11 mouse cellular contexts compared by ENCODE assay signal in genomic region chr10:80396822-80397523, GRCm38 (mm10). TPM values are rescaled to one million over a fixed set of nuclear protein-coding genes. Genes with fewer than 3 reads are reported as not detected.
DNase-seq lines count a peak whose midpoint lies in the region; ATAC-seq and TF ChIP-seq lines count a peak whose summit lies in the region.
"Had no signal": no experiment of that assay in that cellular context is flagged by ENCODE, and none has a peak within 500 bp of the region (broad histone marks: within the 10 kb centered on the region; RNA-seq: fewer than 3 reads in every experiment).

No protein-coding gene starts in this region.

- ATAC-seq in heart, embryonic 13.5 days (ENCODE audit: extremely low read depth, insufficient number of reproducible peaks, low FRiP score, low TSS enrichment), result no peak
- no peak for ATAC-seq in hindbrain, embryonic 14.5 days (ENCODE audit: low FRiP score)
- ATAC-seq in midbrain, embryonic 13.5 days, result no peak

- H3K4me2 ChIP-seq in heart, embryonic 13.5 days, result peak overlapping the region; percentile 93
- peak overlapping the region; percentile 63 for H3K4me2 ChIP-seq in hindbrain, embryonic 14.5 days (replicated peaks)
- peak overlapping the region; percentile 89 for H3K4me2 ChIP-seq in midbrain, embryonic 13.5 days (replicated peaks)

- peaks cover 30% of the 10 kb centered on the region for H3K79me2 ChIP-seq in MEL (ENCODE audit: control insufficient read depth, insufficient read depth, low read length, poor library complexity)

- TF ChIP-seq POLR2A in MEL (IDR thresholded peaks at IDR 0.05; ENCODE audit: control insufficient read depth in 1 of 2, insufficient read depth in 1 of 2, low read depth in 1 of 2, low read length in 2 of 2, poor library complexity in 1 of 2), result no peak

- whole genome bisulfite sequencing in heart, embryonic 13.5 days, result 87% methylated on average over 11 of the region's 11 CpGs
- 89% methylated on average over 11 of the region's 11 CpGs for WGBS in hindbrain, embryonic 14.5 days
- WGBS in midbrain, embryonic 13.5 days, result 91% methylated on average over 11 of the region's 11 CpGs

- peak overlapping the region; percentile 68 for H3K4me3 ChIP-seq in heart, embryonic 13.5 days
- H3K4me3 ChIP-seq in MEL (ENCODE audit: control insufficient read depth in 1 of 2, insufficient read depth in 1 of 2, low read depth in 2 of 2, low read length in 2 of 2), result peak overlapping the region in 1 of 2 experiments; percentile 58; a peak in 2 of 4 replicates
- H3K4me3 ChIP-seq in hindbrain, embryonic 14.5 days (replicated peaks; ENCODE audit: low read length), result peak overlapping the region; percentile 80
- peak overlapping the region; percentile 64 for H3K4me3 ChIP-seq in midbrain, embryonic 13.5 days (replicated peaks)

- no peaks in the 10 kb centered on the region for H3K9me3 ChIP-seq in heart, embryonic 13.5 days
- no peaks in the 10 kb centered on the region for H3K9me3 ChIP-seq in MEL (replicated peaks; ENCODE audit: insufficient read depth, low read length)
- H3K9me3 ChIP-seq in hindbrain, embryonic 14.5 days (ENCODE audit: control insufficient read depth, low read length), result no peaks in the 10 kb centered on the region
- H3K9me3 ChIP-seq in midbrain, embryonic 13.5 days, result no peaks in the 10 kb centered on the region

- TF ChIP-seq RAD21 in MEL (IDR thresholded peaks at IDR 0.05; ENCODE audit: low read depth, low read length), result no peak

- TF ChIP-seq CTCF in MEL (IDR thresholded peaks at IDR 0.05 in 2 of 3, conservative IDR thresholded peaks at IDR 0.05 in 1 of 3; ENCODE audit: control insufficient read depth in 1 of 3, insufficient read depth in 1 of 3, low read depth in 2 of 3, low read length in 3 of 3, poor library complexity in 1 of 3, severe bottlenecking in 1 of 3), result no peak

- peaks cover 66% of the 10 kb centered on the region for H3K36me3 ChIP-seq in heart, embryonic 13.5 days
- H3K36me3 ChIP-seq in MEL (ENCODE audit: control insufficient read depth in 1 of 2, insufficient read depth in 2 of 2, low read length in 2 of 2), result peaks cover 9 to 21% of the 10 kb centered on the region in 2 experiments
- peaks cover 58% of the 10 kb centered on the region for H3K36me3 ChIP-seq in hindbrain, embryonic 14.5 days (replicated peaks; ENCODE audit: control insufficient read depth, insufficient read depth)
- peaks cover 51% of the 10 kb centered on the region for H3K36me3 ChIP-seq in midbrain, embryonic 13.5 days

- no peaks in the 10 kb centered on the region for H3K27me3 ChIP-seq in heart, embryonic 13.5 days (replicated peaks)
- H3K27me3 ChIP-seq in MEL (ENCODE audit: control insufficient read depth in 1 of 2, insufficient read depth in 2 of 2, low read length in 2 of 2), result no peaks in the 10 kb centered on the region
- no peaks in the 10 kb centered on the region for H3K27me3 ChIP-seq in hindbrain, embryonic 14.5 days (ENCODE audit: control insufficient read depth, insufficient read depth, low read length)
- H3K27me3 ChIP-seq in midbrain, embryonic 13.5 days, result no peaks in the 10 kb centered on the region

- peaks cover 33% of the 10 kb centered on the region for H3K4me1 ChIP-seq in heart, embryonic 13.5 days
- peaks cover 0 to 26% of the 10 kb centered on the region in 2 experiments; a peak in 3 of 4 replicates for H3K4me1 ChIP-seq in MEL (ENCODE audit: control insufficient read depth in 1 of 2, insufficient read depth in 2 of 2, low read length in 2 of 2)
- H3K4me1 ChIP-seq in hindbrain, embryonic 14.5 days (replicated peaks; ENCODE audit: control insufficient read depth, insufficient read depth, low read length), result peaks cover 24% of the 10 kb centered on the region
- peaks cover 41% of the 10 kb centered on the region for H3K4me1 ChIP-seq in midbrain, embryonic 13.5 days (replicated peaks)

- DNase-seq in heart, adult 18-20 months, result no peak
- no peak for DNase-seq in MEL (ENCODE audit: low read depth, low spot score)
- DNase-seq in hindbrain, embryonic 14.5 days (ENCODE audit: low spot score), result no peak
- no peak for DNase-seq in ovary, adult 18-20 months (ENCODE audit: low spot score)
- no peak for DNase-seq in cerebellum, postnatal 36 days
- no peak for DNase-seq in thymus, adult 18-20 months
- DNase-seq: cerebellum, adult 8-10 months; kidney, postnatal 36 days had no signal

- H3K9ac ChIP-seq in heart, embryonic 13.5 days, result peak overlapping the region; percentile 91
- peak overlapping the region; percentile 97 for H3K9ac ChIP-seq in MEL (ENCODE audit: control insufficient read depth, low read depth, low read length, poor library complexity, severe bottlenecking)
- H3K9ac ChIP-seq in hindbrain, embryonic 14.5 days, result peak overlapping the region; percentile 91
- H3K9ac ChIP-seq in midbrain, embryonic 13.5 days (replicated peaks), result peak overlapping the region; percentile 95

- no peak for TF ChIP-seq EP300 in MEL (IDR thresholded peaks at IDR 0.05; ENCODE audit: low read depth in 1 of 2, low read length in 2 of 2)

- H3K27ac ChIP-seq in heart, embryonic 13.5 days (replicated peaks), result peak overlapping the region; percentile 98
- H3K27ac ChIP-seq in MEL (ENCODE audit: control insufficient read depth, low read depth, low read length), result no peak overlapping the region
- no peak overlapping the region for H3K27ac ChIP-seq in hindbrain, embryonic 14.5 days
- peak overlapping the region; percentile 99 for H3K27ac ChIP-seq in midbrain, embryonic 13.5 days

TF ChIP-seq in MEL, 35 proteins besides CTCF, POLR2A, EP300 and RAD21 (continues in another document):
- TF ChIP-seq RCOR1 (IDR thresholded peaks at IDR 0.05; ENCODE audit: low read depth, low read length) (no peak), JUND (IDR thresholded peaks at IDR 0.05; ENCODE audit: low read depth, low read length) (no peak), ZKSCAN1 (IDR thresholded peaks at IDR 0.05; ENCODE audit: low read depth, low read length) (no peak), MEF2A (IDR thresholded peaks at IDR 0.05; ENCODE audit: extremely low read depth, insufficient replicate concordance, low read depth, low read length, poor library complexity, severe bottlenecking) (no peak), ZMIZ1 (IDR thresholded peaks at IDR 0.05; ENCODE audit: low read depth, low read length) (no peak), KAT2A (conservative IDR thresholded peaks at IDR 0.05; ENCODE audit: low read depth, low read length) (no peak), CHD1 (IDR thresholded peaks at IDR 0.05; ENCODE audit: low read depth, low read length) (no peak), E2F4 (IDR thresholded peaks at IDR 0.05; ENCODE audit: borderline replicate concordance, low read depth, low read length) (no peak), MYB (IDR thresholded peaks at IDR 0.05; ENCODE audit: low read depth, low read length) (no peak), MAX (IDR thresholded peaks at IDR 0.05; ENCODE audit: low read length) (no peak; the same call in 1 of the 2 replicates), HCFC1 (IDR thresholded peaks at IDR 0.05; ENCODE audit: low read depth, low read length) (no peak)

RNA-seq across cellular contexts. Expression of gene Mbd3, which starts 2.4 kb away (rescaled TPM):
- polyA plus RNA-seq in heart, embryonic 13.5 days (2015; fragmentation: Nextera tagmentation; extraction: Ambion mirVana), result 170 and 182 TPM in 2 replicates
- 10 to 100 TPM; 93.3 to 97.7 TPM for total RNA-seq in heart, adult 18-20 months (2021)
- total RNA-seq in MEL (2012; rRNA removed), result 81.4 and 86.9 TPM in 2 replicates
- polyA plus RNA-seq in MEL (2012; ENCODE audit: insufficient read depth in 1 of 2, insufficient read length in 2 of 2, low read depth in 1 of 2, low replicate concordance in 2 of 2, missing spikeins in 1 of 2), result 100 to 1,000 TPM in 1 of 2 experiments, not detected in 1; 289 TPM
- polyA plus RNA-seq in hindbrain, embryonic 14.5 days (2014; fragmentation: Nextera tagmentation; extraction: Ambion mirVana), result 152 and 161 TPM in 2 replicates
- 243 and 257 TPM in 2 replicates for polyA plus RNA-seq in midbrain, embryonic 13.5 days (2015; fragmentation: Nextera tagmentation; extraction: Ambion mirVana)

RNA-seq across cellular contexts. Expression of gene Mex3d, which starts 9.5 kb away (rescaled TPM):
- 3.8 and 4.5 TPM in 2 replicates for polyA plus RNA-seq in heart, embryonic 13.5 days (2015; fragmentation: Nextera tagmentation; extraction: Ambion mirVana)
- 1 to 10 TPM; 6.4 to 7.8 TPM for total RNA-seq in heart, adult 18-20 months (2021)
- 14.1 and 15.6 TPM in 2 replicates for total RNA-seq in MEL (2012; rRNA removed)
- 10 to 100 TPM in 1 of 2 experiments, not detected in 1; 18.8 TPM for polyA plus RNA-seq in MEL (2012; ENCODE audit: insufficient read depth in 1 of 2, insufficient read length in 2 of 2, low read depth in 1 of 2, low replicate concordance in 2 of 2, missing spikeins in 1 of 2)
- polyA plus RNA-seq in hindbrain, embryonic 14.5 days (2014; fragmentation: Nextera tagmentation; extraction: Ambion mirVana), result 12.3 and 13.3 TPM in 2 replicates
- 15.9 and 18.6 TPM in 2 replicates for polyA plus RNA-seq in midbrain, embryonic 13.5 days (2015; fragmentation: Nextera tagmentation; extraction: Ambion mirVana)

RNA-seq across cellular contexts. Expression of gene Uqcr11, which starts 9.7 kb away (rescaled TPM):
- 1,246 and 1,505 TPM in 2 replicates for polyA plus RNA-seq in heart, embryonic 13.5 days (2015; fragmentation: Nextera tagmentation; extraction: Ambion mirVana)
- 1,000 to 10,000 TPM; 1,809 to 1,881 TPM for total RNA-seq in heart, adult 18-20 months (2021)
- 879 and 935 TPM in 2 replicates for total RNA-seq in MEL (2012; rRNA removed)
- polyA plus RNA-seq in MEL (2012; ENCODE audit: insufficient read depth in 1 of 2, insufficient read length in 2 of 2, low read depth in 1 of 2, low replicate concordance in 2 of 2, missing spikeins in 1 of 2), result 100 to 1,000 TPM in 1 of 2 experiments, not detected in 1; 481 TPM
- 675 and 804 TPM in 2 replicates for polyA plus RNA-seq in hindbrain, embryonic 14.5 days (2014; fragmentation: Nextera tagmentation; extraction: Ambion mirVana)
- 518 and 572 TPM in 2 replicates for polyA plus RNA-seq in midbrain, embryonic 13.5 days (2015; fragmentation: Nextera tagmentation; extraction: Ambion mirVana)

RNA-seq across cellular contexts. Expression of gene Tcf3, which starts 36.5 kb away (rescaled TPM):
- 55.9 and 57.6 TPM in 2 replicates for polyA plus RNA-seq in heart, embryonic 13.5 days (2015; fragmentation: Nextera tagmentation; extraction: Ambion mirVana)
- total RNA-seq in heart, adult 18-20 months (2021), result 10 to 100 TPM; 15.6 to 17.3 TPM
- 113 and 125 TPM in 2 replicates for total RNA-seq in MEL (2012; rRNA removed)
- 100 to 1,000 TPM in 1 of 2 experiments, not detected in 1; 258 TPM for polyA plus RNA-seq in MEL (2012; ENCODE audit: insufficient read depth in 1 of 2, insufficient read length in 2 of 2, low read depth in 1 of 2, low replicate concordance in 2 of 2, missing spikeins in 1 of 2)
- polyA plus RNA-seq in hindbrain, embryonic 14.5 days (2014; fragmentation: Nextera tagmentation; extraction: Ambion mirVana), result 41.3 and 46.5 TPM in 2 replicates
- 67.7 and 82.3 TPM in 2 replicates for polyA plus RNA-seq in midbrain, embryonic 13.5 days (2015; fragmentation: Nextera tagmentation; extraction: Ambion mirVana)

RNA-seq across cellular contexts. Expression of gene Plk5, which starts 40.7 kb away (rescaled TPM):
- polyA plus RNA-seq in heart, embryonic 13.5 days (2015; fragmentation: Nextera tagmentation; extraction: Ambion mirVana), result not detected in 2 replicates
- total RNA-seq in heart, adult 18-20 months (2021), result 1 to 10 TPM in 1 of 2 experiments, under 1 TPM in 1; 0.69 to 1.2 TPM
- total RNA-seq in MEL (2012; rRNA removed), result 0.19 TPM in 1 of 2 replicates, not detected in the other
- polyA plus RNA-seq in MEL (2012; ENCODE audit: insufficient read depth in 1 of 2, insufficient read length in 2 of 2, low read depth in 1 of 2, low replicate concordance in 2 of 2, missing spikeins in 1 of 2), result under 1 TPM in 1 of 2 experiments, not detected in 1; 0.19 TPM
- 3.6 and 4.1 TPM in 2 replicates for polyA plus RNA-seq in hindbrain, embryonic 14.5 days (2014; fragmentation: Nextera tagmentation; extraction: Ambion mirVana)
- polyA plus RNA-seq in midbrain, embryonic 13.5 days (2015; fragmentation: Nextera tagmentation; extraction: Ambion mirVana), result 0.96 and 1.3 TPM in 2 replicates
- total RNA-seq: monocyte, adult 5-6 weeks had no signal

Comparison
In these comparisons a context has a peak if more than half of its experiments do, and no peak if none do; other contexts are left out.
1. H3K27ac ChIP-seq: peak in heart, embryonic 13.5 days (single experiment) and midbrain, embryonic 13.5 days (single experiment); none in MEL (single experiment) and hindbrain, embryonic 14.5 days (single experiment).
2. Peak in every context shown above with its lines, with median percentiles within 50 percentile points of each other: H3K4me2 ChIP-seq and H3K9ac ChIP-seq.